Mouse (Mus musculus) spleen, postnatal 14 days (tissue): ENCODE measurements around the gene Cisd1.
A peak's percentile ranks its signal among the peaks of the same experiment; 100 is the strongest.

Experiments
- DNase-seq, 2 experiments: peaks; one replicate each; pipeline ENCODE4 v3.0.0; 2021 to 2022; ENCODE audit warnings: low spot score in 2 of 2

Cisd1 gene

DNA sequence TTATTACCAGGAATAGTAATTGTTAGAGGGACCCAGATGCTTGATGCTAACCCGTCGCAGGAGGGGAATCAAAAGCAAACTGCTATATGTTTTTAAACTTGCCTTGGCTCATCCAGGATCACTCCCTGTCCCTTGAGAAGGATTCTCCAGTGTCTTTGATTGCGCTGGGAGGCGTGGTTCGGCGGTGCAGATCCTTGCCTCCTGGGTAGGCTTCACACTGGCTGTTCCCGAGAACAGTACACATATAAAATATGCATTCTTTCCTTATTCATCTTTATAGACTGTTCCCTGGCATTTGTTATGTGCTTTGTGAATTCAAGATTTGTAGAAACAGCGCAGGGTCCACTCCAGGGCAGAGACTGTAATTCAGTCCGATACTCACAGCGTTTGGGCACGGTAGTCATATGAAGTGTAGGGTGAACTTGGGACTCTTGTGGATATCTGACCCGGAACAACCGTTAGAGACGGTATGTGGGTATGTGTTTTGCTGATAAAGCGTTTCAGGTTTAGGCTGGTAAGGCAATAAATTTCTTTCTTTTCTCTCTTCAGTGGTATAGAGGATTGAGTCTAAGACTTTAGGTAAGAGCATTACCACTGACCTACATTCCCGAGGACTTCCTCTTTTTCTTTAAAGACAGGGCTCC is 4.0 kb upstream of the Cisd1 start:
- no peak for DNase-seq

DNA sequence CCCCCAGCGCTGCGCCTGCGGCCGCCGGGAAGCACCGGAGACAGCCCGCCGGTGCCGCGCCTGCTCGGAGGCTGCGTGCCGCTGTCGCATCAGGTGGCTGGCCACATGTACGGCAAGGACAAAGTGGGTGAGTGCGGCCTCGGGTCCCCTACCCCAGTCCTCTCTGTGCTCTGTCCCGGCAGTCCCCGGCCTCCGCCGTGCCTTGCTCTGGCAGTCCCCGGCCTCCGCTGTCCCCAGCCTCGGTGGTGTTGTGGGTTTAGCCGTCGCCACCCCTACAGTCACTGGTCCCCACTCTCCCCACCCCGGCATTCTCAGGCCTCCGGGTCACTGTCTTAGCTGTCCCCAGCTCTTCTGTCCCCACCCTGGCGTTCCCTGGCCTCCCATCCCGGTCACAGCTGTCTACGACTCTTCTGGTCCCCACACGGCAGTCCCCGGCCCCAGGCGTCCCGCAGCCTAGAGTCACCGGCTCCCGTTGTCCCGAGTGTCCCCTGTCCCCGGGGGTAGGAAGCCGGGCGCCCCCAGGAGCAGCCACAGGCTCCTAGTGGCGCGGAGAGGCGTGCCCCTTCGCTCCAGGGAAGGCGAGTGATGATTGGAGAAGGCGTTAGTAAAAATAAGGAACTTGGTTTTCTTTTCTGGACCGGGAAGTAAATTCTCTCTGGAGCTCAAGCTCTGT is 3.3 kb upstream of the Cisd1 start:
- DNase-seq: peak; percentile 26 to 34

GRCm38 (mm10) chr10:71347509-71347949 is 2.8 kb upstream of the Cisd1 start, which contains the start of gene Ipmk:
Ipmk (plus strand) TSS chr10:71347763.
- DNase-seq: peak; percentile 96 to 98

DNA sequence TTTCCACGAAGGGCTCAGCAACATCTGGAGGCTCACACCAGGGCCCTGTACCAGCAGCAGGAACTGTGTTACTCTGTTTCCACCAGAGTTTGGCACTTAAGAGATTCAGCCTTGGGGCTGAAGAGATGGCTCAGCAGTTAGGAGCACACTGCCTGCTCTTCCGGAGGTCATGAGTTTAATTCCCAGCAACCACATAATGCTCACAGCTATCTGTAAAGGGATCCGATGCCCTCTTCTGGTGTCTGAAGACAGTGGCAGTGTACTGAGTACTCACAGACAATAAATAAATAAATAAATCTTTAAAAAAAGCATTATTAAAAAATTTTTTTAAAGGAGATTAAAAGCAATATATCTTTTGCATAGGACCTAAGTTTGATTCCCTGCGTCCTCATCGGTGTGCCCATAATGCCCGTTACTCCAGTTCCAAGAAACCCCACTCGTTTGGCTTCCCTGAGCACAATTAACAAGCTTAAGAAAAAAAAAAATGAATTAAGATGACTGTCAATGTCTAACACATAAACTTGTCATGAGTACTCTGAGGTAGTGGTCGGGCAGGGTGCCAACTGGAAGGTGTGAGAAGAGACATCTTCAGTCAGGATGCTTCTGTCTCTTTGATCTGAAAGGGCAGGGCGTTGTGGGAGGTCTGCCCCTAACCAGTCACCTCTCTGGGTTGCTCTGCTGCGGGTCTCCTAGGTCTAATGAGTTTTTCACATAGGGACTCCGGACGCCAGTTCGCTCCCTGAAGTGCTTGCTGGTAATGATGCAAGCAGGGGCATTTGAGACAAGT is 2.2 kb upstream of the Cisd1 start:
- no peak for DNase-seq

- DNase-seq: no peak
These were observed 1.4 kb upstream of the Cisd1 start for GRCm38 (mm10) chr10:71346106-71346505.

GRCm38 (mm10) chr10:71343567-71344265 is 1.0 kb downstream of the Cisd1 start:
- no peak for DNase-seq

- no peak for DNase-seq
These were observed 1.6 kb downstream of the Cisd1 start for GRCm38 (mm10) chr10:71343130-71343529.

- DNase-seq: no peak
These were observed 2.5 kb downstream of the Cisd1 start for GRCm38 (mm10) chr10:71342030-71342805.

- no peak for DNase-seq
These were observed 3.5 kb downstream of the Cisd1 start for GRCm38 (mm10) chr10:71341290-71341689.

- no peak for DNase-seq
These were observed 4.6 kb downstream of the Cisd1 start for GRCm38 (mm10) chr10:71340195-71340594.

DNA sequence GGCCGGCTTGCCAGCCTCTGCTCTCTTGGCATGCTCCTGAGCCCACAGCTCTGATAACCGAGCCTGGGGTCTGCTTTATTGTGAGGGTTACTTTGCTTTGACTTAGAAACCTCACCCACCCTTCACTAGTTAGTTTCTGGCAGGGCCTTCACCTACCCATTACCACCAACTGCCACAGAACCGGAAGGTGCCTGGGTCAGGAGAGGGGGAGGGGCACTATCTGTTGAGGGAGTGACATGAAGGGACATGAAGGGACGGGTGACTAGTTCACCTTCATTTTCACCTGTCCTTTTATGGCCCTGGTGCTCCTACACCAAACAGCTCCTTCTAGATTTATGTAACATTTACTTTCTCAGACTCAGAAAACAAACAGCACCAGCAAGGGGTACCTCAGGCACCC is 5.3 kb downstream of the Cisd1 start:
- DNase-seq: no peak

DNA sequence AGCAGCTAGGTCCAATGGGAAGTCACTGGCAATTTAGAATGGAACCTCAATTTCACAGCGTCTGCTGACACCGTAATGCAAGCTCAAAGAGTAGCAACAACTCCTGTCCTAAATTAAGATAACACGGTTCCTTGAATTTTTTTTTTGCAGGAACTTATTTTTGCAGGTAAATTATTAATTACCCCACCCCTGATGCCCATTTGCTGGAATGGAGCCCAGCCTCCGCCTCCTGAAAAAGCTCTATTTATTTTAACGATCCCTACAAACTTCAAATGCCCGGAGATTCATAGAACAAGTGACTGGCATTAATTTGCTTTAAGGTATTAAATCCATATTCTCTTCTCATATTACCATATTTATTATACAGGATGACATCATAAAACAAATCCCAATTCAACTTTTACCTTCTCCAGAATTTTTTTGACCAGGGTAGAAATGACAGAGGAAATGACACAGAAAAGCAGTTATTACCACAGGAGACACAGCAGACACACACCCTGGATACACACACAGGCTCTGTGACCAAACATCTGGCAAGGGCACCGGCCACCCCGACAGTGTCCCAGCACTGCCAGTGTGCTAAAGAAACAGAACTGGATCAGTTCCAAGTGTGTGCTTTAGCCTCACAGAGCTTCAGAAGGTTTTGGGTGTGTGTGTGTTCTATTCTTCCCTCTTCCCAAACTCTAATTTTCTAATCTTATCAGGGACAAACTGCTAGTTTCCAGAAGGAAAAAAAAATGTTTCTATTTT is 6.4 kb downstream of the Cisd1 start:
- no peak for DNase-seq

- DNase-seq: no peak
These were observed 7.0 kb downstream of the Cisd1 start for GRCm38 (mm10) chr10:71337733-71338132.

- no peak for DNase-seq
These were observed 11.9 kb downstream of the Cisd1 start for GRCm38 (mm10) chr10:71332859-71333258.

- no peak for DNase-seq
These were observed 12.4 kb downstream of the Cisd1 start for GRCm38 (mm10) chr10:71332376-71332775.

DNA sequence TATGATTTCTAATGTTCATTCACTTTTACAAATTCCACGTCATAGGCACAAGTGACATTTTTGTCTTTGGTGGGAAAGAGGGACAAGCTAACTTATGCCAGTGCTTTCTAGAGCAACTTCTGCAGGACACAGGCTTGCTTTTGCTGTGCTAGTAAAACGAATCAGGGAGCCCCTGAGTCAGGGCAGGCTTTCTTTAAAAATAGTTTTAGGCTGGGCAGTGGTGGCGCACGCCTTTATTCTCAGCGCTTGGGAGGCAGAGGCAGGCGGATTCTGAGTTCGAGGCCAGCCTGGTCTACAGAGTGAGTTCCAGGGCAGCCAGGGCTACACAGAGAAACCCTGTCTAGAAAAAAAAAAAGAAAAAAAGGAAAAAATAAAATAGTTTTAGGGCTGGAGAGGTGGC is 12.8 kb downstream of the Cisd1 start:
- DNase-seq: no peak

DNA sequence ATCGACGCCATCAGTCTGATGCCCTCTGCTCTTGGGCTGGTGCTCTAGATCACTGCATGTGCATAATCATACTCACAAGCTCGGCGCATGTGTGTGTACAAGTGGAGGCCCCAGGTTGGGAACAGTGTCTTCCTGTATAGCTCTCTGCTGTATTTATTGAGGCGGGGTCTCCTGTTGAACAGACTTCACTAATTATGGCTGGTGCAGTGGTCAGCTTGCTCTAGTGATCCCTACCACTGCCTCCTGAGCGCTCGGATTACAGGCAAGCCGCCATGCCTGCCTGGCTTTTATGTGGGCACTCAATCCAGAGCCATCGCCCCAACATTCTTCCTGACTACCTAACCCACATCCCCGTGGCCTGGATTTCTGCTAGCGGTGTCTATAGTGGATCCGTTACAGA is 14.7 kb downstream of the Cisd1 start:
- DNase-seq: no peak

DNA sequence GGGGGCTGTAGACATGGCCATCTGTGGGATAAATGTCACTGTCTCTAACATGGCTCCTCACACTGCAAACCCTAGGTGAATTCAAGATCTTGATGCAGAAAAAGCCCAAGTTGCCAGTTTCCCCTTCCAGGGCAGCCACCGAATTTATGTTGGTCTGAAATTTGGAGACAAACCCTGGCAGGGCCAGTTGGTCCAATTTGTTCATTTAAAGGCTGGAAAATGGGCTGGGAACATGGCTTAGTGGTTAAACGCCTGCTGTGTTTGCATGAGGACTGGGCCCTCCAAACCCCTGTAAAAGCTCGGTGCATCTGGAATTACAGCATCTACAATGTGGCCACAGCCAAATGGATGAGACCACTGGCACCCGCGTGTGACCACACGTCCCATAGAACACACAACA is 15.5 kb downstream of the Cisd1 start:
- DNase-seq: no peak

- DNase-seq: no peak
These were observed 15.9 kb downstream of the Cisd1 start for GRCm38 (mm10) chr10:71328870-71329269.

DNA sequence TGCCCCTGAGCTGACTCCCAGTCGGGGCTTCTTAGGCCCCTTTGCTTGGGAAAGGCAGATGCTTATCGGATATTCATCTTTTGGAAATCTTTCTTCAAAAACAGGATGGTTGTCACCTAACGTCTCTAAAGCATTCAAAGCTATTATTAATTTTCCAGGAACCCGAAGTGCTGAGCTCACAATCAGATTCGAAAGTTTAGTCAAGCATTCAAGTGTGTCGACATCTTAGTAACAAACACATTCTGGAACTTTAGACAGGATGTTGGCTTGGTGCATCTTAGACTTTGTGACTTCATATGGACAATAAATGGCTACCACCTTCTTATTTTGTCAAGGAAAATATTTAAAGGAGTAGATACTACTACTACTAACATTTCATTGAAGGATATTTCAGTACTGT is 16.4 kb downstream of the Cisd1 start:
- no peak for DNase-seq

GRCm38 (mm10) chr10:71327386-71327785 is 17.4 kb downstream of the Cisd1 start:
- DNase-seq: no peak
